Mouse (Mus musculus) heart, embryonic 14.5 days (tissue): ENCODE data around the gene Trio. TPM values are rescaled to one million over a fixed set of nuclear protein-coding genes. Genes with fewer than 3 reads are reported as not detected.

Experiments used
- ATAC-seq: fragments of 200-750 bp; cut with Nextera tagmentation; 2 replicates; pipeline ENCODE4 v1.8.0; 2017; ENCODE audit warnings: low read depth, moderate TSS enrichment; ENCODE audit not compliant: insufficient number of reproducible peaks, insufficient read depth, low FRiP score
- H3K27ac ChIP-seq, 2 experiments: fragments of 200-500 bp in 1 of 2; fragments of 300-500 bp in 1 of 2; sonication (generic) in 1 of 2; replicated peaks in 1 of 2; 2 replicates each; pipeline ENCODE4 v1.5.1; 2012 to 2014; ENCODE audit warnings: low read depth in 2 of 2, low read length in 2 of 2, control low read depth in 1 of 2, mild to moderate bottlenecking in 1 of 2, mixed read lengths in 1 of 2; ENCODE audit not compliant: control insufficient read depth in 1 of 2, insufficient read depth in 1 of 2
- H3K27me3 ChIP-seq: fragments of 300-500 bp; sonication (generic); 2 replicates; pipeline ENCODE4 v1.6.1; 2014; ENCODE audit warnings: mild to moderate bottlenecking, low read length, control low read depth; ENCODE audit not compliant: control insufficient read depth, insufficient read depth
- H3K36me3 ChIP-seq: fragments of 300-500 bp; sonication (generic); 2 replicates; pipeline ENCODE4 v1.6.1; 2014; ENCODE audit warnings: mild to moderate bottlenecking, control low read depth, low read length, mixed read lengths; ENCODE audit not compliant: control insufficient read depth, insufficient read depth
- H3K4me1 ChIP-seq, 2 experiments: fragments of 200-500 bp in 1 of 2; fragments of 300-500 bp in 1 of 2; sonication (generic) in 1 of 2; 2 replicates each; pipeline ENCODE4 v1.6.1; 2012 to 2014; ENCODE audit warnings: low read length in 2 of 2, control low read depth in 1 of 2, mixed read lengths in 1 of 2; ENCODE audit not compliant: control insufficient read depth in 2 of 2, insufficient read depth in 2 of 2
- H3K4me2 ChIP-seq: fragments of 300-500 bp; sonication (generic); 2 replicates; pipeline ENCODE4 v1.6.1; 2014; ENCODE audit warnings: mild to moderate bottlenecking, low read length
- H3K4me3 ChIP-seq, 2 experiments: fragments of 200-500 bp in 1 of 2; fragments of 300-500 bp in 1 of 2; sonication (generic) in 1 of 2; 2 replicates each; pipeline ENCODE4 v1.5.1; 2012 to 2014; ENCODE audit warnings: low read length in 2 of 2, mild to moderate bottlenecking in 2 of 2, control low read depth in 1 of 2, low read depth in 1 of 2, moderate library complexity in 1 of 2; ENCODE audit not compliant: control insufficient read depth in 1 of 2, insufficient read depth in 1 of 2
- H3K9ac ChIP-seq: fragments of 300-500 bp; sonication (generic); 2 replicates; pipeline ENCODE4 v1.6.1; 2014; ENCODE audit warnings: mild to moderate bottlenecking, low read length
- H3K9me3 ChIP-seq: fragments of 300-500 bp; sonication (generic); 2 replicates; pipeline ENCODE4 v1.6.1; 2016; ENCODE audit warnings: low read length, control low read depth; ENCODE audit not compliant: control insufficient read depth
- WGBS: fragments of 180-500 bp; shearing (Covaris S2); extraction: QIAGEN DNeasy Blood & Tissue Kit; methylation state at CpG from one replicate; pipeline ENCODE4 v1.1.7; 2014; 5-methylcytosine and 5-hydroxymethylcytosine counted together
- polyA plus RNA-seq: library from polyadenylated mRNA; unstranded; fragments of >200 nt; fragmentation: Nextera tagmentation; extraction: Ambion mirVana; gene quantifications from 2 replicates; pipeline ENCODE4 v1.2.1, GENCODE M21; 2014

The Trio gene
- polyA plus RNA-seq, 1 experiment from 2014 or later, result 23.8 TPM

DNA sequence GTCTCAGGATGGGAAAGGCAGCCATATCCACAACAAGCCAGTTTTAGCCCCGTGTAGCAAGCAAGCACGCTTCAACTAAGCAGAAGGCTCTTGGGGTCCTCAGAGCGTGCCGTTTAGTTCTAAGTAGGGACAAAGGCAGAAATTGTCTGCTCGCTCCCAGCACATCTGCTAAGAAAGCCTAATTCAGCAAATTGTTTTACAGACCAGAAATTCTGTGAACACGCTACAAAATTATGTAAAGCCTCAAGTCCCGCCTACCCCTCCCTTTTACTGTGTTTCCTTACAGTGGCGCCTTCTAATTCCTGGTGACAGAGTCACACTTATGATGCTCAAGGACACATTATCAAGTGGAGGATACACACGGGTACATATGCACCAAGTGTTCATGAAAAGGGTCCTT, 80.1 kb downstream of the Trio start:
- 69% methylated on average over 9 of the region's 9 CpGs for WGBS
- H3K4me1 ChIP-seq, result peaks cover 46 to 67% of the 10 kb centered on the region in 2 experiments

DNA sequence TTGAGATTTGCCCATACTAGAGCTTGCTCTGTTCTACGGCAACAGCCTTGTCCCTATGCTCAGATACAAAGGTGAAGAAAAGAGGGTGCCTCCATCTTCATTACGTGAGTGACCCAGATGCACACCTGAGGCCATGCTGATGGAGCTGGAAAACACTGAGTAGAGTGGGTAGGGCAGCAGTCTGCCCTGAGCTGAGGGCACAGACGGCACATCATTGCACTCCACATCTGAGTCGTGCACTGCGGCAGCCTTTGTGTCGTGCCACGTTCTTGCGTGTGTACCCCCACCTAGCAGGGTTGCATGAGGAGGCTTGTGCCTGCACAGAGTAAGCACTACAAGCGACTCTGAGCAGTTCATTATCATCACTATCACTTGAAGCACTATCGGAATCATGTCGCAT, 80.8 kb downstream of the Trio start:
- Histone ChIP-seq H3K9ac (no peak overlapping the region), H3K36me3 (no peaks in the 10 kb centered on the region), H3K4me3 (no peak overlapping the region), H3K27me3 (no peaks in the 10 kb centered on the region), H3K9me3 (no peaks in the 10 kb centered on the region), H3K4me1 (peaks cover 46 to 67% of the 10 kb centered on the region in 2 experiments), H3K4me2 (no peak overlapping the region), H3K27ac (no peak overlapping the region)
- 83% methylated on average over 11 of the region's 11 CpGs for WGBS
- ATAC-seq, result no peak

More for the DNA sequence above, 80.1 kb downstream of the Trio start:
- no peaks in the 10 kb centered on the region for H3K27me3 ChIP-seq
- no peaks in the 10 kb centered on the region for H3K36me3 ChIP-seq
- H3K27ac ChIP-seq, result no peak overlapping the region
- no peak overlapping the region for H3K9ac ChIP-seq
- H3K4me3 ChIP-seq, result no peak overlapping the region
- no peak for ATAC-seq
- no peak overlapping the region for H3K4me2 ChIP-seq
- no peaks in the 10 kb centered on the region for H3K9me3 ChIP-seq

DNA sequence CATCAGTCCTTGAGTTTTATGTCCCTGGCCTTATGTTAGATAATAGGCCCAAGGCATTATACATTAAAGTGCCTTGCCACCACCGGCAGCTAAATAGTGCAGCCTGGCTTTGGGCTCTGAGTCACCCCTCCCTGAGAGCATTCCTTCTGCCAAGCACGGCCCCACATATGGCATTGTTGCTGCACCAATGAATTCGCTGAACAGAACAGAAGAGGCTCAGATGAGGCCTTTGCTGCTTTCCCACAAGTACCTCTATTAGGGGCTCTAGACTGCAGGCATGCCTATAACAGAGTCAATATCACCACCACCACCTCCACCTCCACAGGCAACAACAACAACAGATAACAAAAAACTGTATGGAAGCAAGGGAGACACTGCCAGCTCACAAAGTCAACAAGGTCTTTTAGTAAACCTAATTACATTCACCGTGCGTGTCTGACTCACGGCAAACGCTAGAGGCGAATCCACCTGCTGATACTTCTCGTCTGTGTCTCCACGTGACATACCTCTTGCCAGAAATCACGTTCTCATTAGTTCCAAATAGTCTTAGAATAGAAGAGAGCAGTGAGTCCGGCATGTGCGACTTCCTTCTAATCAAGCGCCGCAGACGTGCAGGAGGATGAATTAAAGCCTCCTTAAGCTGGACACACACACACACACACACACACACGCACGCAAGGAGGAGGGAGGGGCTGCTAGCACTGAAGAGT, 82.0 kb downstream of the Trio start:
- WGBS, result 48% methylated on average over 18 of the region's 18 CpGs
- H3K4me1 ChIP-seq, result peaks cover 49 to 73% of the 10 kb centered on the region in 2 experiments
- peak; percentile 71 for ATAC-seq
- H3K36me3 ChIP-seq, result no peaks in the 10 kb centered on the region
- peak overlapping the region; percentile 32; the same call in 1 of the 2 replicates for H3K4me2 ChIP-seq
- no peak overlapping the region for H3K4me3 ChIP-seq
- no peaks in the 10 kb centered on the region for H3K27me3 ChIP-seq
- H3K27ac ChIP-seq, result peak overlapping the region; percentile 79 to 82
- peak overlapping the region; percentile 45 for H3K9ac ChIP-seq
- H3K9me3 ChIP-seq, result no peaks in the 10 kb centered on the region

DNA sequence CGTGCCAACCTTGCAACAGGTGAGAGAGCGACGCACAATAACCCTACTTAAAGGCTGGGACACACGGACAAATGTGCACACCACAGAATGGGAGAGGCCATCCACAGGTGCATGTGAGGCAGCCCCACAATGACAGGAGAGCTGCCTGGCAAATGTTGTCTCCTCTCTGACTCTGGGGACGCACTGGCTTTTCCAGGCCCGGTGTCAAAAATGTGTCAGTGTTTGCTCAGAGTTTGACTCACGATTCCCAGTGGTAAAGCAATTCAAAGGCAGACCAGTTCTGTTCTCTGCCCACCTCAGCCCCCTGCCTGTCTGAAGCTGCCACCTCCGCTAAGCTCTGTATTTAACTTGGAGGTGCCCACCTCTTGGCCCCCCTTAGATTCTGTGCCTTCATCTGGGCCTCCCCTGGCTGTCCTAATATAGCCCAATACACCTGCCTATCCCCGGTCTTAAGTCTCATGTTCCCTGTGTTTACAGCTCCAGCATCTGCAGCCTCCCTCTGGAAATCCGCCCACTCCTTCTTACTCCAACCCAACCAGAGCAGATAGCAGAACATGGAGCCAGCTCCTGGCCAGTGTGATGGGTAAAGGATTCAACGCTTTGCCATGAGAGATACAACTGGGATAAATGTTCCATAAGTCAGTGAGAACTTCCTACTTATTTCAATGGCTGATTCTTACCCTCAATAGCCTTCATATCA, 83.3 kb downstream of the Trio start:
- H3K9me3 ChIP-seq, result no peaks in the 10 kb centered on the region
- no peak for ATAC-seq
- peak overlapping the region; percentile 20 for H3K4me2 ChIP-seq
- no peaks in the 10 kb centered on the region for H3K36me3 ChIP-seq
- H3K9ac ChIP-seq, result peak overlapping the region; percentile 39
- WGBS, result 56% methylated on average over 11 of the region's 11 CpGs
- peaks cover 59 to 83% of the 10 kb centered on the region in 2 experiments for H3K4me1 ChIP-seq
- H3K27me3 ChIP-seq, result no peaks in the 10 kb centered on the region
- H3K27ac ChIP-seq, result peak overlapping the region; percentile 59 to 74
- H3K4me3 ChIP-seq, result no peak overlapping the region

DNA sequence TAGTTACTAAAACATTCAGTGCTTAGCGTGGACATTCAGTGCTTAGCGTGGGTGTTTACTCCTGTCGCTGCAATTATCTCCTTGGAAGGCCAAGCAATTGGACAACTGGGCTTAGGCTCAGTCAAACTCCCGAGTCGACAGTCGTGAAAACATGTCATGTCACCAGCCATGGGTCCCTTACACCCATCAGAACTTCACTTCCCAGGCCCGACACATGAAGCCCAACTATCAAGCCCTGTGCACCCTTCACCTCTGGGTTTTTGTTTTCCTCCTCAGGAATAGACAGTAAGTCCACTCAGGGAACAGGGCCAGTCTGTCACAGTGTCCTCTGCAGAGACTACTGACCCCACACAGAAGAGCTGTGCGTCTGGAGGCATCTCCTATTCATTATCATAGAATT, 84.2 kb downstream of the Trio start:
- no peak for ATAC-seq
- H3K27me3 ChIP-seq, result no peaks in the 10 kb centered on the region
- H3K4me2 ChIP-seq, result no peak overlapping the region
- peak overlapping the region in 1 of 2 experiments; percentile 74; a peak in 1 of 4 replicates for H3K27ac ChIP-seq
- no peaks in the 10 kb centered on the region for H3K9me3 ChIP-seq
- H3K4me1 ChIP-seq, result peaks cover 63 to 83% of the 10 kb centered on the region in 2 experiments
- H3K9ac ChIP-seq, result peak overlapping the region; percentile 13; the same call in 1 of the 2 replicates
- H3K36me3 ChIP-seq, result no peaks in the 10 kb centered on the region
- no peak overlapping the region for H3K4me3 ChIP-seq
- WGBS, result 59% methylated on average over 8 of the region's 8 CpGs

DNA sequence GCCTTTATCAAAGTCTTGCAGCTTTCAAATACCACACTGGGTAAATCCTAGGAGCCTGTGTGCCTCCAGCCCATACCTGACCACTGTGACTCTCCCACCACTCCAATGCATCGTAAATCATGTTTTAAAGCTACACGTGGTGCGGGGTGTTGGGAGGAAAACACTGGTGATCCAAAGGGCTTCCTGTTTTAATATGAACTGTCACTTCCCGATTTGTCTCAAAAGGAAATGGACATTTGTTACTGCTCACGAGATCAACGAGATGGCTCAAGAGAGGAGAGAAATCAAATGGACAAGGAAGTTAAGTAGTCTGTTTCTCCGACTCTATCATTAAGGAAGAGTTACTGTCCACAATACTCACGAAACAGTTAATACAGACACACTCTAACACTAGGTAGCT, 84.6 kb downstream of the Trio start:
- H3K27ac ChIP-seq, result no peak overlapping the region
- no peak overlapping the region for H3K4me2 ChIP-seq
- 71% methylated on average over 8 of the region's 8 CpGs for WGBS
- H3K27me3 ChIP-seq, result no peaks in the 10 kb centered on the region
- H3K9ac ChIP-seq, result no peak overlapping the region
- no peak overlapping the region for H3K4me3 ChIP-seq
- H3K36me3 ChIP-seq, result no peaks in the 10 kb centered on the region
- peaks cover 64 to 83% of the 10 kb centered on the region in 2 experiments for H3K4me1 ChIP-seq
- H3K9me3 ChIP-seq, result no peaks in the 10 kb centered on the region
- ATAC-seq, result no peak

DNA sequence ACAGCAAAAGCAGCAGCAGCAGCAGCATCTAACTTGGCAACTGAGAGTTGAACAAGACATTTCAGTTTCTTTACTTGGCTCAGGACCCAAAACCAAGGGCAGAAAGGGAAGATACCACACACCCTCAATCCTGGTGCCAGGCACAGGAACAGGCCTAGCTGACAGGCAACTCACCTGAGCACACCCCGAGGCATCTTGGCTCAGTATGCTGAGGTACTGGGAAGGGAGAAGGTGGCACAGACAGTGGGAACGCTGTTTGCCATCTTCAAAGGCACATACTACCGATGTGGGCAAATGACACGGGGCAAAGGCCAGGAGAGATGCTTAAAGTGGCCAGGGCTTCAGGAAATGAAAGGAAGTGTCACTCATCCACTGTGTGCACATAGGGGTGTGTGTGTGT, 85.6 kb downstream of the Trio start:
- WGBS, result 90% methylated on average over 4 of the region's 4 CpGs
- H3K9ac ChIP-seq, result no peak overlapping the region
- H3K27me3 ChIP-seq, result no peaks in the 10 kb centered on the region
- H3K4me1 ChIP-seq, result peaks cover 66 to 80% of the 10 kb centered on the region in 2 experiments
- no peaks in the 10 kb centered on the region for H3K36me3 ChIP-seq
- no peak overlapping the region for H3K4me3 ChIP-seq
- no peak overlapping the region for H3K4me2 ChIP-seq
- H3K9me3 ChIP-seq, result no peaks in the 10 kb centered on the region
- no peak overlapping the region for H3K27ac ChIP-seq
- ATAC-seq, result no peak
